ENCODE assay signal across 22 mouse cellular contexts in the genomic region with DNA sequence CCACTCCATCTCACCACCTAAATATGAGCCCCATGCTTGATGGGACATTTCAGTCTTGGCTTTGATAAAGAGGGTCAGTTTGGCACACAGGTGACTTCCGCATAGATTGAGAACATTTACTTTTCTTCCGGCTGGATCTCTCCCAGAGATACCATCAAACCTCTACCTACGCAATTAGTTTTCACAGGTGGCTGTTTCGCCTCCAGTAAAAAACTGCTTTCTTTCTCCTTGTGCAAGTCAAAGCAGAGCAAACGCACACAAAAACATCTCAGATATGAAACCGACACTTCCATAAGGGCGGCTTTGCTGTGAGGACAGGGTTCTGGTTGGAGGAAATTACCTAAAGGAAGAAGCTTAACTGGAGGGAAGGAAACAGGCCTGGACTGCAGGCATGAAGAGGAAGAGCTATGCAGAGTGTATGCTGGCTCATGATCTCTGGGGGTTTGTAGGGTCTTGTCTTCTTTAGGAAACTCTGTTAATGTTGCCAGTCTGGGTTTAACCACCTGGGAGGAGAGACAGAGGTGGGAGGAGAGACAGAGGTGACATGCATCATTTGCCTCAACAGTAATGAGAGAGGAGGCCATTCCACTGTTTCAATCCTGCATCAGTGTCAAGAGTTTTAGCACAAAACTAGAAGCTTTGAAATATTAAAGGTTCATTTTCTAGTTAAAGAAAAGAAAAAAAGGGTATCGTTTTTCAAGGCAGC.
A peak's percentile ranks its signal among the peaks of the same experiment; 100 is the strongest.
DNase-seq lines count a peak whose midpoint lies in the region; ATAC-seq and TF ChIP-seq lines count a peak whose summit lies in the region.
"Had no signal": no experiment of that assay in that cellular context is flagged by ENCODE, and none has a peak within 500 bp of the region (broad histone marks: within the 10 kb centered on the region; RNA-seq: fewer than 3 reads in every experiment).

No protein-coding gene starts in this region.

- no peak for TF ChIP-seq CTCF in layer of hippocampus, adult 2 months (conservative IDR thresholded peaks at IDR 0.05)

- H3K9me3 ChIP-seq in kidney, embryonic 14.5 days (ENCODE audit: control insufficient read depth, low read length): no peaks in the 10 kb centered on the region
- H3K9me3 ChIP-seq: embryonic facial prominence, embryonic 13.5 days; forebrain, embryonic 13.5 days; heart, embryonic 10.5 days; hindbrain, embryonic 10.5 days had no signal

- no peak overlapping the region for H3K4me2 ChIP-seq in kidney, embryonic 14.5 days (replicated peaks; ENCODE audit: low read depth, low read length)
- H3K4me2 ChIP-seq: embryonic facial prominence, embryonic 13.5 days; forebrain, embryonic 13.5 days; hindbrain, embryonic 14.5 days had no signal

- no peak overlapping the region for H3K9ac ChIP-seq in kidney, embryonic 14.5 days (ENCODE audit: low read depth, low read length)
- H3K9ac ChIP-seq: embryonic facial prominence, embryonic 13.5 days; forebrain, embryonic 13.5 days; forebrain, postnatal 0 days; hindbrain, embryonic 14.5 days had no signal

- no peak for DNase-seq in kidney, postnatal 14 days
- DNase-seq in layer of hippocampus, adult 2 months (ENCODE audit: low spot score in 2 of 2): no peak
- no peak for DNase-seq in layer of hippocampus, adult 8-10 months (ENCODE audit: low spot score in 2 of 2)
- peak; percentile 85 for DNase-seq in gonadal fat pad, adult 2 months (ENCODE audit: low read depth)
- DNase-seq in thymus, postnatal 25 days: no peak
- DNase-seq: adrenal gland, postnatal 14 days; cerebellum, adult 18-20 months; cerebellum, adult 9-11 months; cerebellum, postnatal 36 days; forebrain, postnatal 0 days; gastrocnemius, postnatal 14 days; heart, postnatal 14 days had no signal

- H3K4me3 ChIP-seq in kidney, embryonic 14.5 days (ENCODE audit: low read length): no peak overlapping the region
- H3K4me3 ChIP-seq in layer of hippocampus, adult 2 months: no peak overlapping the region
- no peak overlapping the region for H3K4me3 ChIP-seq in brown adipose tissue, adult 24 weeks (ENCODE audit: insufficient read depth, low read depth, low read length)
- H3K4me3 ChIP-seq: embryonic facial prominence, embryonic 13.5 days; forebrain, embryonic 13.5 days; heart, embryonic 10.5 days; hindbrain, embryonic 10.5 days had no signal

- H3K36me3 ChIP-seq in kidney, embryonic 14.5 days (ENCODE audit: control insufficient read depth, insufficient read depth, low read length): no peaks in the 10 kb centered on the region
- H3K36me3 ChIP-seq: hindbrain, embryonic 10.5 days had no signal

- H3K27ac ChIP-seq in kidney, embryonic 14.5 days (ENCODE audit: low read depth, low read length): peak overlapping the region; percentile 63; the same call in 1 of the 2 replicates
- peak overlapping the region; percentile 66 for H3K27ac ChIP-seq in layer of hippocampus, adult 2 months
- peak overlapping the region; percentile 47 for H3K27ac ChIP-seq in brown adipose tissue, adult 24 weeks (replicated peaks; ENCODE audit: low read depth, low read length)
- H3K27ac ChIP-seq: forebrain, embryonic 13.5 days; heart, embryonic 10.5 days; hindbrain, embryonic 10.5 days; hindbrain, embryonic 14.5 days had no signal

- WGBS in kidney, embryonic 14.5 days: 78% methylated on average over 8 of the region's 8 CpGs

- ATAC-seq in kidney, embryonic 14.5 days (ENCODE audit: low FRiP score, low TSS enrichment): no peak; the same call in 1 of the 2 replicates
- ATAC-seq: activated CD4-positive, CD25-positive, alpha-beta regulatory T cell, adult 4 months; Patski had no signal

- H3K27me3 ChIP-seq in kidney, embryonic 14.5 days (ENCODE audit: control insufficient read depth, insufficient read depth, low read length): no peaks in the 10 kb centered on the region
- H3K27me3 ChIP-seq: CH12.LX; embryonic facial prominence, embryonic 13.5 days; forebrain, embryonic 13.5 days; Patski had no signal

- peaks cover 17% of the 10 kb centered on the region; the same call in 1 of the 2 replicates for H3K4me1 ChIP-seq in kidney, embryonic 14.5 days (ENCODE audit: control insufficient read depth, insufficient read depth, low read length)
- H3K4me1 ChIP-seq in brown adipose tissue, adult 24 weeks (ENCODE audit: control insufficient read depth, insufficient read depth, insufficient read length, low read length): peaks cover 43% of the 10 kb centered on the region
- H3K4me1 ChIP-seq: hindbrain, embryonic 10.5 days had no signal
